Mouse (Mus musculus): ENCODE results near the gene Gm28372.

DNA sequence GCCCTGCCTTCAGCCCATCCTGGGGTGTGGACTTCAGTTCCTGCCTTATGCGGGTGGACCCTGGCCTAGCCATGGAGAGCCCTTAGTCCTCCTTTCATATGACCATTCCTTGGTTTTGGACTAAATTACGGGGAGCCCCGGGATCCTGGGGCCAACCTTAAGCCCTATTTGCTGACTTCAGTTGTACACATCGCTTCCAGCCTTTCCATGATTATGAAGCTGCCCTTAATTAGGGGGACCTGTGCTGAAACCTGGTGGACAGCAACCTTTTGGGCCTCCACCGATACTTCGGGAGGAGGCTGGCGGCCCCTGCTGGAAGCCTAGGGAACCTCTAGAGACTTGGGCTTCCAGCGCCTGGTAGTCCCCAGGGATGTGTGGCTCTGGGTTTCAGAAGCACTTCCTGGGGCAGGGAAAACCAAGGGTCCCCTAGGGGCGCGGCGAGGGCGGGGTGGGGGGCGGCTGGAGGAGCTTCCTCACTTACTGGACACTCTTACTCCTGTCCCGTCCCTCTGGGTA lies 42.5 kb upstream of the Gm28372 start:
- no peak for TF ChIP-seq MYOD1 (IDR thresholded peaks at IDR 0.05; ENCODE audit: control insufficient read depth in 1 of 3, insufficient read length in 2 of 3, low read depth in 2 of 3)
- no peak for TF ChIP-seq MYOG (IDR thresholded peaks at IDR 0.05; ENCODE audit: control insufficient read depth in 1 of 3, insufficient read depth in 1 of 3, insufficient read length in 2 of 3, low read depth in 2 of 3)
- no peak for TF ChIP-seq POLR2A (IDR thresholded peaks at IDR 0.05; ENCODE audit: insufficient read length, low read depth)
- no peak for TF ChIP-seq SRF (IDR thresholded peaks at IDR 0.05; ENCODE audit: control insufficient read depth, insufficient read length, low read depth)
- no peak for TF ChIP-seq USF1 (IDR thresholded peaks at IDR 0.05; ENCODE audit: low read depth)
- no peak for TF ChIP-seq POLR2AphosphoS2 (IDR thresholded peaks at IDR 0.05; ENCODE audit: insufficient read length, low read depth)
